Mouse (Mus musculus): ENCODE measurements around the gene Klhl41. TPM values are rescaled to one million over a fixed set of nuclear protein-coding genes. Genes with fewer than 3 reads are reported as not detected.
A peak's percentile ranks its signal among the peaks of the same experiment; 100 is the strongest.

Klhl41 gene
- polyA plus RNA-seq, 1 experiment from 2014 or later, result 28.0 TPM

- under 1% methylated on average over 13 of the region's 13 CpGs for WGBS
- H3K27me3 ChIP-seq (ENCODE audit: control insufficient read depth, insufficient read depth, low read length), result no peaks in the 10 kb centered on the region
- H3K4me2 ChIP-seq (ENCODE audit: low read length), result peak overlapping the region; percentile 86
- peak overlapping the region; percentile 94 for H3K9ac ChIP-seq (ENCODE audit: low read length)
- H3K36me3 ChIP-seq (ENCODE audit: control insufficient read depth, insufficient read depth, low read length), result no peaks in the 10 kb centered on the region
- H3K9me3 ChIP-seq (ENCODE audit: control insufficient read depth, low read length), result no peaks in the 10 kb centered on the region
- H3K4me3 ChIP-seq (ENCODE audit: control insufficient read depth in 1 of 2, insufficient read depth in 1 of 2, low read depth in 1 of 2, low read length in 2 of 2), result peak overlapping the region; percentile 92 to 93
- peak overlapping the region; percentile 81 to 91 for H3K27ac ChIP-seq (replicated peaks in 1 of 2; ENCODE audit: control insufficient read depth in 1 of 2, insufficient read depth in 1 of 2, low read depth in 2 of 2, low read length in 2 of 2)
- H3K4me1 ChIP-seq (ENCODE audit: control insufficient read depth in 2 of 2, insufficient read depth in 2 of 2, low read length in 2 of 2), result peaks cover 0 to 11% of the 10 kb centered on the region in 2 experiments; a peak in 2 of 4 replicates
- no peak for ATAC-seq (ENCODE audit: insufficient number of reproducible peaks, insufficient read depth, low FRiP score, low read depth)
Observed at GRCm38 (mm10) chr2:69723519-69723825, 53.6 kb downstream of the Klhl41 start.

Other genes with a start within 250 kb of the Klhl41 start
- gene Lrp2, start 84.1 kb upstream of the Klhl41 start, polyA plus RNA-seq (2014; fragmentation: Nextera tagmentation; extraction: Ambion mirVana), result 0.85 and 1.00 TPM in 2 replicates
- gene Bbs5, start 22.9 kb upstream of the Klhl41 start, polyA plus RNA-seq (2014; fragmentation: Nextera tagmentation; extraction: Ambion mirVana), result 10.7 and 12.1 TPM in 2 replicates
- 24.0 and 24.8 TPM in 2 replicates for gene Fastkd1, start 43.4 kb downstream of the Klhl41 start, polyA plus RNA-seq (2014; fragmentation: Nextera tagmentation; extraction: Ambion mirVana)
- 64.9 and 77.0 TPM in 2 replicates for gene Ppig, start 52.4 kb downstream of the Klhl41 start, polyA plus RNA-seq (2014; fragmentation: Nextera tagmentation; extraction: Ambion mirVana)
- 1.5 and 1.8 TPM in 2 replicates for gene Ccdc173, start 119.5 kb downstream of the Klhl41 start, polyA plus RNA-seq (2014; fragmentation: Nextera tagmentation; extraction: Ambion mirVana)
- 18.8 and 20.2 TPM in 2 replicates for gene Phospho2, start 119.5 kb downstream of the Klhl41 start, polyA plus RNA-seq (2014; fragmentation: Nextera tagmentation; extraction: Ambion mirVana)
- 57.1 and 59.9 TPM in 2 replicates for gene Klhl23, start 151.8 kb downstream of the Klhl41 start, polyA plus RNA-seq (2014; fragmentation: Nextera tagmentation; extraction: Ambion mirVana)
- gene Ssb, start 191.4 kb downstream of the Klhl41 start, polyA plus RNA-seq (2014; fragmentation: Nextera tagmentation; extraction: Ambion mirVana), result 186 and 187 TPM in 2 replicates
- gene Mettl5, start 215.5 kb downstream of the Klhl41 start, polyA plus RNA-seq (2014; fragmentation: Nextera tagmentation; extraction: Ambion mirVana), result 39.4 and 44.1 TPM in 2 replicates
- gene Ubr3, start 227.1 kb downstream of the Klhl41 start, polyA plus RNA-seq (2014; fragmentation: Nextera tagmentation; extraction: Ambion mirVana), result 17.4 and 19.9 TPM in 2 replicates